Mouse (Mus musculus) bone marrow macrophage, adult 2 months (primary cell): ENCODE data around the gene Ube2q1. TPM values are rescaled to one million over a fixed set of nuclear protein-coding genes. Genes with fewer than 3 reads are reported as not detected.

Experiments used
- H3K27ac ChIP-seq: 2 replicates; pipeline ENCODE4 v1.5.1; 2012; ENCODE audit warnings: low read depth, low read length; ENCODE audit not compliant: insufficient read depth
- H3K4me1 ChIP-seq: 2 replicates; pipeline ENCODE4 v1.6.1; 2012; ENCODE audit warnings: low read length; ENCODE audit not compliant: control insufficient read depth, insufficient read depth
- H3K4me3 ChIP-seq: 2 replicates; pipeline ENCODE4 v1.5.1; 2012; ENCODE audit warnings: mild to moderate bottlenecking, low read length, moderate library complexity; ENCODE audit not compliant: insufficient read depth
- CTCF ChIP-seq: IDR thresholded peaks from 2 replicates; pipeline ENCODE4 v1.5.1; 2012; ENCODE audit warnings: low read depth, mild to moderate bottlenecking, low read length, moderate library complexity
- POLR2A ChIP-seq: IDR thresholded peaks from 2 replicates; pipeline ENCODE4 v1.6.1; 2012; ENCODE audit warnings: mild to moderate bottlenecking, low read depth, low read length, borderline replicate concordance
- polyA plus RNA-seq: library from polyadenylated mRNA; stranded (reverse); fragments of >200 nt; gene quantifications from 2 replicates; pipeline ENCODE4 v1.2.4, GENCODE M21; 2012; ENCODE audit not compliant: missing spikeins, insufficient read depth, insufficient read length

Ube2q1 gene
- polyA plus RNA-seq: 139 and 145 TPM in 2 replicates

DNA sequence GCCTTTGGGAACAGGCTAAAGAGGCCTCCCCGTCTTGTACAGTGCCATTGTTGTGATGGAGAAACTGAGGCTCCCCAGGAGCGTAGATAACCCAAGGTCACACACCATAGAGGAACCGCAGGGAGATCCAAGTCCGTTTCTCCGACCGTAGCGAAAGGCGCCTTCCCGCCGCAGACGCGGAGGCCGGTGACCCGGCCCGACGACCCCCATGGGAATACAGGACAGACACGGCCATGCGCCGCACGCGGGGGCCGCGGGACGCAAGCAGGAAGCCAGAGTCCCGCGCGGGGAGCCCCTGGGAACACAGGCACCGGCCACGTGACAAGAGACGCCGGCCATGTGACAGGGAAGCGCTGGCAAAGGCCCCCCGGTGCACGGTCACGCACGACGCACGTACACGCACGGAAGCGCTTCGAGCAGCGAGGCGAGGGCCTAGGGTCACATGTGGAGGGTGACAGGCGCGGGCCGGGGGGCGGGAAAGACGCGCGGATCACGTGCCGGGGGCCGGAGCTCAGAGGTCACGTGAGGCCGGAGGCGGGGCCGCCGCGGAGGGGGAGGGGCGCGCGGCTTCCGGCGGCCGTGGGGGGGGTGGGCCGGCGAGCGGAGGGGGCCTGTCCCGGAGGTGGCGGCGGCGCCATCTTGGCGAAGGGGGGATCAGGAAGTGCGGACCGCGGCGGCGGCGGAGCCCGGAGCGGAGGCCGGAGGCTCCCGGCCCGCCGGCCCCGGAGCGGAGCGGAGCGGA is at the start of gene Ube2q1:
Gene Ube2q1 (plus strand): TSS at position 649 of the 742 bp plus-strand sequence.
- TF ChIP-seq CTCF: no peak

DNA sequence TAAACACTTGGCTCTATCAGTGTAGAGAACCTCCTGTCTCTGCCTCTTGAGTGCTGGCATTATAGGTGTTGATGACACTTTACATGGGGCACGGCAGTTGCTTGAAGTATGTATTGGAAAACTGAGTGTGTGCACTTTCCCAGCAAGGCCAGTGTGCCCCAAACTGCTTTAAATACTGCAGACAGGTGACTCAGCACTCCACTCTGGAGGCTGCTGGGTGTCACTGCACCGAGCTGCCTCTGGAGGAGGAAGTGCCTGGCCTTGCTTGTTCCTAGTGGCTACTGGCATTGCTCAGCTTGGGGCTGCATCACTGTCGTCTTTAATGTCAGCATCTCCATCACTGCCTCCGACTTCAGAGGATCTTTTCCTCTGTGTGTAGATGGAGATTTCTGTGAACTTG is 46.4 kb upstream of the Ube2q1 start:
- Histone ChIP-seq H3K4me1 (peaks cover 18% of the 10 kb centered on the region), H3K4me3 (no peak overlapping the region), H3K27ac (no peak overlapping the region)
- TF ChIP-seq CTCF: peak; percentile 28; the same call in 1 of the 2 replicates
- TF ChIP-seq POLR2A: no peak

More for the DNA sequence above, at the start of gene Ube2q1:
- H3K27ac ChIP-seq: peak within 1 kb of the TSS; percentile 91
- H3K4me1 ChIP-seq: peaks cover 30% of the 10 kb centered on the region
- peak within 1 kb of the TSS; percentile 97 for H3K4me3 ChIP-seq

DNA sequence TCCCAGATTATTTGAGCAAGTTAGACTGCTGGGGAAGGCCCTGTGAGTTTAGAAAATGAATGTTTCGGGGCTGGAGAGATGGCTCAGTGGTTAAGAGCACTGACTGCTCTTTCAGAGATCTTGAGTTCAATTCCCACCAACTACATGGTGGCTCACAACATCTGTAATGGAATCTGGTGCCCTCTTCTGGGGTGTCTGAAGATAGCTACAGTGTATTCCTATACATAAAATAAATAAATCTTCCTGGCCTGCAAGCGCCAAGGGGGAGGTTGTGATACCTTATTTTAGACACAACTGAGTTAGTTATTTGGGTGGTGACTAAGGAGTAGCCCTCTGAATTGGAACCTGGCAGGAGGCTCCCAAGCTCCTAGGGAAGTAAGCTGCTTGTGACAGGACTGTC is 44.6 kb upstream of the Ube2q1 start:
- H3K4me1 ChIP-seq: peaks cover 24% of the 10 kb centered on the region
- no peak overlapping the region for H3K4me3 ChIP-seq
- TF ChIP-seq CTCF (no peak), POLR2A (no peak)
- H3K27ac ChIP-seq: no peak overlapping the region

DNA sequence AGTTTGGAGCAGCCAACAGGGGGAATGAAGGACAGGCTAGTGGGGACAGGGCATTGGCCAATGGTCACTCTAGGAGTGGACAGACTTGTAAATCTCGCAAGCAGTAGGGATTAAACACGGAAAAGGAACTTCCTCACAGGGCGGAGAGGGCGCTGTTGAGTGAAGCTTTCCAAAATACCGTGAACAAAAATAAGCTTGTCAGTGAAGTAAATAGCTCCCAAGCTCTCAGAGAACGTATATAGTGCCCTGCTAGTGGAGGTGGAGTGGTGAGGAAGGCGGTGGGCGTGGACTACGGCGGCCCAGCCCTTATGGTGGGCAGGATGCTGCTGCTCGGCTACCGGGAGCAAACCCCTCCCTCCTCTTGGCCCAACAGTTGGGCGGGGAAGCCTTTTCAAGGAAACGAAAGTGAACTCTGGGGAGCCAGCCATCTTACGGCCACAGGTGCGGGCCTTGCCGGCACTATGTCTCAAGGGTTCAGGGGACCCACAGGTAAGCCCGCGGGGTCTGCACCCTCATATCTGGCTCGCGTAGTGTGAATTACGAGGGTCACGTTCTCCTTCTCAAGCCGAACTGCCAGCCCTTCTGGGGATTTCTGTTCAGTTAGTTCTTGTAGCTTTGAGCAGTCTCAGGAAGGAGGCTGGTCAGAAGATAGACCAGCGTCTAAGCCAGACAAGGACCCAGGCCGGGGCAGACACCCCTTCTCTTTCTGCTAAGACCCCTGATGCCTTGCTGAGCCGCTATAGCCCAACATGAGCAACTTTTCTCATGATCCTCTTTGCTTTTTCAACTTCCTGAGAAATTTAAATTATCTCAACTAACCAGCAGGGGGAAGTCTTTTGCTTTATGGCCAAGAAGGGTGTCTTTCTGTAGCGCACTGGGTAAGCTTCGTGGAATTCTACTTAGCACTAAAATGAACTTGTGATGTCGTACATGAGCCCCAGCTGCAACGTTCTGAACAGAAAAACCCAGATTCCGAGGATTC is 42.8 kb upstream of the Ube2q1 start:
- Histone ChIP-seq H3K27ac (peak overlapping the region; percentile 71), H3K4me3 (peak overlapping the region; percentile 73), H3K4me1 (peaks cover 24% of the 10 kb centered on the region)
- TF ChIP-seq CTCF (no peak), POLR2A (no peak)

DNA sequence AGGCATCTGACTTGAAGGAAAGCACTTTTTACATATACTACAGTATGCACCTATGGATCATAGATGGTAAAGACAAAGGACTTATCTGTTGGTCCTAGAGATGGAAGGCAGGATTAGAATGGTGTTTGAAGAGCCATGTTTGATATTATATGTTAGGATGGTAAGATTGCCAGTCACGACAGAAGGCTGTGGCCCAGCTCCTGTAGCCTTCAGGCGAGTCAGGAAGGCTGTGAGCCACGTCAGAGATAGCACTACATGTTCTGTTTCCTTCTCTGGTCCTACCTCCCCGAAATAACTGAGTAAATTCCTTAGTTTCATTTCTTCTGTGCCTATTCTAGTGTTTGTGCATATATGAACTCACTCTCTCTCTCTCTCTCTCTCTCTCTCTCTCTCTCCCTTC is 41.3 kb upstream of the Ube2q1 start:
- no peak overlapping the region for H3K4me3 ChIP-seq
- TF ChIP-seq POLR2A (no peak), CTCF (no peak)
- H3K4me1 ChIP-seq: peaks cover 22% of the 10 kb centered on the region
- no peak overlapping the region for H3K27ac ChIP-seq

DNA sequence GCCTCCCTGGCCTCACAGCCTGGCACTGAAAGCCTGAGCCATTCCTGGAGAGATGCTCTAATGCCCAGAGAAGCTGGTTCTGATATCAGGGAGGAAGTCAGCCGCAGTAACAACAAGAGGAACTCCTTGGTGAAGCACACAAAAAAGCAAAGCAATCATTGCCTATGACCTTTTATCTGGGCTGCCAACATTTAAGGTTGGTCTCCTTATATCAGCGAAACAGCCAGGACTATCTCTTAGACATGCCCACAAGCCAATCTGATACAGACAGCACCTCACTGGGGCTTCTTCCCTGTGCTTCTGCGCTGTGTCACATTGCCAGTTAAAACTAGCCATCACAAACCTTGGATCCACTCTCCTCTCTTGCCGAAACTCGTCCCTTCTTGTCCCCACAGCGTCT is 34.9 kb upstream of the Ube2q1 start:
- Histone ChIP-seq H3K27ac (no peak overlapping the region), H3K4me1 (peaks cover under 1% of the 10 kb centered on the region; the same call in 1 of the 2 replicates), H3K4me3 (no peak overlapping the region)
- no peak for TF ChIP-seq CTCF
- no peak for TF ChIP-seq POLR2A

DNA sequence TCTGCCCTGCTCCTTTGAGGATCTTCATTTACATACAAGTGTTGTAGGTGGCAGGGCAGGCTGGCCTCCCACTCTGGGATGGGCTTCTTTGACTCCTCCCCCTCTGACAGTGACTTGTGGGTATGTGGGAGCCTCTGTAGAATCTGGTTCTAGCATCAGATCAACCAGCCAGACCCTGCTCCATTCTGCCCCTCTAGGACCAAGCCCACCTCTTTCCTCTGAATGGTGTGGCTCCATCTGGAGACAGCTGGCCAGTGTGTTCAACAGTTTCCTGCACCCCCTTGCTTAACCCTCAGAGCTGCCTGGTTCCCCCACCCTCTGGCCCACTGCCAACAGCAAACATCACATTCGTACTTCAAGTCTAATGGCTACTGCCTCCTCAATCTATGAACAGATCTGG is 21.1 kb upstream of the Ube2q1 start:
- TF ChIP-seq CTCF: no peak
- no peak for TF ChIP-seq POLR2A
- no peaks in the 10 kb centered on the region for H3K4me1 ChIP-seq

DNA sequence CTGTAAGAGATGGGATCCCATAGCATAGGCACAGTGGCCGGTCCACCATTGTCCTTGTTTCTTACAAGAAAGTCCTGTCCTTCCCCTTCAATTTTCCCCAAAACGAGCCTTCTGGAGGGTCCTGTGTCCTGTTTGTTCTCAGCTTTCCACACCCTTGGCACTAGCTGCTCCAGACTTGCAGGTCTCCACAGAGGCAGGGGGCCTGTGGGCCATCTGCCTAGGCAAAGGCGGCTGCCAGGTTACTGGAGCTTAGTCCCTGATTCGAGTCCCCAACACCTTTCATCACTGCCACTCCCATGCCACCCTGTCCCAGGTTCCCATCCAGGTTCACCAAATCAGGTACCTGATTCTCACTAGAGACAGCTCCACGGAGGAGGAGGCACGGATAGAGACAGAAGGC is 18.1 kb upstream of the Ube2q1 start:
- Histone ChIP-seq H3K27ac (no peak overlapping the region), H3K4me3 (no peak overlapping the region)
- TF ChIP-seq CTCF (no peak), POLR2A (no peak)

More for the DNA sequence above, 21.1 kb upstream of the Ube2q1 start:
- H3K4me3 ChIP-seq: no peak overlapping the region
- H3K27ac ChIP-seq: no peak overlapping the region

DNA sequence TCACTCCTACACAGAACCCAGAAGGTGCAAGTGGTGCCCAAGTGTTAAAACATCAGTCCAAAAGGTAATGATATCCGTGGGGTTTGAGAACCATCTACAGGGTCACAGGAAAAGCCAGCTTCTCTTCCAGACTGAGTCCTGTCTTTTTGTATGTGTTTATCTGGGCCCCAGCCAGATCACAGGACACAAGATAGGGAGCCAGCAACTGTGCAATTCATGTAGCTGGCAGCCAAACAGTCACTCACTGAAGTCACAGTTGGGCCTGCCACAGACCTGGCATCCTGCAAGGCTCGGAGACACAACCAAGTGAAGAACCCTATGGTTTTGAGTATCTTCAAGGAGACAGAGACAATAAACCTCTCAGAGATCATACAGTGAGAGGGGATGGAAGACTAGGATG is 15.6 kb upstream of the Ube2q1 start:
- TF ChIP-seq POLR2A (no peak), CTCF (no peak)
- Histone ChIP-seq H3K4me1 (0 out of 2 replicates have a peak, but pooled peaks cover 2% of the 10 kb centered on the region), H3K27ac (no peak overlapping the region), H3K4me3 (no peak overlapping the region)

More for the DNA sequence above, 18.1 kb upstream of the Ube2q1 start:
- no peaks in the 10 kb centered on the region for H3K4me1 ChIP-seq

DNA sequence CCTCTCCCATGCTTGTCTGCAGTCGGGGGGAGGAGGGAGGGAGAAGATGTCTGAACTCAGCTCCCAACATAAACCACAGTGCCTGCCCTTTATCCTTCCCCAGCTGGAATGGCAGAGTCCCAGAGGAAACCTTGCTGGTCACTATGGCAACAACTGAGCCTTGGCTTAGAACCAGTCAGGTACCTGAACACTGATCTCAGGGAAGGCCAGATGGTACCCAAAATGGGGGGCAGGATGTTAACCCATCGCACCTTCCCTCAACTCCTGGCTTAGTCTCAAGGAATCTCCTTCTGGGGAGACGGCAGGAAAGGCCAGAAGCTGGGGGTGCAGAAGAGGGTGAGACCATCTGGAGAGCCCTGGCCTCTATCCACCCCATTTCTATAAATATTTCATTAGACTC is 13.6 kb upstream of the Ube2q1 start:
- peaks cover 2% of the 10 kb centered on the region; the same call in 1 of the 2 replicates for H3K4me1 ChIP-seq
- H3K27ac ChIP-seq: no peak overlapping the region
- H3K4me3 ChIP-seq: no peak overlapping the region
- TF ChIP-seq CTCF: no peak
- no peak for TF ChIP-seq POLR2A
